Mouse (Mus musculus) hindbrain, embryonic 11.5 days (tissue): ENCODE measurements around the gene Dppa3. TPM values are rescaled to one million over a fixed set of nuclear protein-coding genes. Genes with fewer than 3 reads are reported as not detected.

Experiments used
- ATAC-seq: fragments of 200-750 bp; cut with Nextera tagmentation; 2 replicates; pipeline ENCODE4 v1.8.0; 2017; ENCODE audit warnings: mild to moderate bottlenecking, moderate TSS enrichment, moderate library complexity; ENCODE audit not compliant: low FRiP score
- DNase-seq: peaks from one replicate; pipeline ENCODE4 v3.0.0-alpha.2; 2015; ENCODE audit warnings: low spot score
- H3K27ac ChIP-seq: fragments of 300-500 bp; sonication (generic); 2 replicates; pipeline ENCODE4 v1.5.1; 2014; ENCODE audit warnings: mild to moderate bottlenecking, low read depth, low read length
- H3K27me3 ChIP-seq: fragments of 300-500 bp; sonication (generic); 2 replicates; pipeline ENCODE4 v1.6.1; 2014; ENCODE audit warnings: mild to moderate bottlenecking, low read length, moderate library complexity, mixed read lengths; ENCODE audit not compliant: control insufficient read depth, insufficient read depth
- H3K36me3 ChIP-seq: fragments of 300-500 bp; sonication (generic); 2 replicates; pipeline ENCODE4 v1.6.1; 2014; ENCODE audit warnings: mild to moderate bottlenecking, low read length, moderate library complexity, mixed read lengths; ENCODE audit not compliant: control insufficient read depth, insufficient read depth
- H3K4me1 ChIP-seq: fragments of 300-500 bp; sonication (generic); replicated peaks from 2 replicates; pipeline ENCODE4 v1.6.1; 2014; ENCODE audit warnings: low read length, mixed read lengths; ENCODE audit not compliant: control insufficient read depth, insufficient read depth
- H3K4me2 ChIP-seq: fragments of 300-500 bp; sonication (generic); replicated peaks from 2 replicates; pipeline ENCODE4 v1.6.1; 2014; ENCODE audit warnings: mild to moderate bottlenecking, low read depth, low read length
- H3K4me3 ChIP-seq: fragments of 300-500 bp; sonication (generic); 2 replicates; pipeline ENCODE4 v1.5.1; 2014; ENCODE audit warnings: low read depth, low read length
- H3K9ac ChIP-seq: fragments of 300-500 bp; sonication (generic); 2 replicates; pipeline ENCODE4 v1.6.1; 2014; ENCODE audit warnings: low read depth, low read length
- H3K9me3 ChIP-seq: fragments of 300-500 bp; sonication (generic); 2 replicates; pipeline ENCODE4 v1.6.1; 2016; ENCODE audit warnings: low read length; ENCODE audit not compliant: control insufficient read depth
- WGBS: fragments of 180-500 bp; shearing (Covaris S2); extraction: QIAGEN DNeasy Blood & Tissue Kit; methylation state at CpG from one replicate; pipeline ENCODE4 v1.1.7; 2014; 5-methylcytosine and 5-hydroxymethylcytosine counted together
- polyA plus RNA-seq: library from polyadenylated mRNA; unstranded; fragments of >200 nt; fragmentation: Nextera tagmentation; extraction: Ambion mirVana; gene quantifications from 2 replicates; pipeline ENCODE4 v1.2.1, GENCODE M21; 2014

Dppa3 gene
- polyA plus RNA-seq, 1 experiment from 2014 or later, result not detected

DNA sequence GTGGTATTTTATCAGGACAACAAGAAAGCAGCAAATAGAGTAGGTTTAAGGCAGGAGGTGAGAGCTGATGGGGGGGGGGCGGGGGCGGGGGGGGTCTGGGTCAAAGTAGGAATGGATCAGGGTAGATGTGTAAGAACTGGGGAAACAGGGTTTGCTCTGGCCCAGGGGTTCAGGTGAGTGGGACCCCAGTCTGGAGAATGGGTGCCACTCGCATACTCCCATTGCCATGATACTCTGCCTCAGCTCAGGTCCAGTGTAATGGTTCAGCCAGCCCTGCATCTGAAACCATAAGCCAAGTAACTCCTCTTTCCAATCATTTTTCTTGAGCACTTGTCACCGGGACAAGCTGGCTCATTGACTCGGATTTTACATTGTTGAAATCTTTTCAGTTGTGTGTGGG, 42.6 kb downstream of the Dppa3 start:
- 79% methylated on average over 5 of the region's 5 CpGs for WGBS
- Histone ChIP-seq H3K36me3 (no peaks in the 10 kb centered on the region), H3K9me3 (no peaks in the 10 kb centered on the region), H3K4me3 (no peak overlapping the region), H3K27me3 (no peaks in the 10 kb centered on the region), H3K27ac (no peak overlapping the region), H3K4me1 (no peaks in the 10 kb centered on the region), H3K4me2 (no peak overlapping the region), H3K9ac (no peak overlapping the region)
- DNase-seq, result no peak
- peak; percentile 51 for ATAC-seq

DNA sequence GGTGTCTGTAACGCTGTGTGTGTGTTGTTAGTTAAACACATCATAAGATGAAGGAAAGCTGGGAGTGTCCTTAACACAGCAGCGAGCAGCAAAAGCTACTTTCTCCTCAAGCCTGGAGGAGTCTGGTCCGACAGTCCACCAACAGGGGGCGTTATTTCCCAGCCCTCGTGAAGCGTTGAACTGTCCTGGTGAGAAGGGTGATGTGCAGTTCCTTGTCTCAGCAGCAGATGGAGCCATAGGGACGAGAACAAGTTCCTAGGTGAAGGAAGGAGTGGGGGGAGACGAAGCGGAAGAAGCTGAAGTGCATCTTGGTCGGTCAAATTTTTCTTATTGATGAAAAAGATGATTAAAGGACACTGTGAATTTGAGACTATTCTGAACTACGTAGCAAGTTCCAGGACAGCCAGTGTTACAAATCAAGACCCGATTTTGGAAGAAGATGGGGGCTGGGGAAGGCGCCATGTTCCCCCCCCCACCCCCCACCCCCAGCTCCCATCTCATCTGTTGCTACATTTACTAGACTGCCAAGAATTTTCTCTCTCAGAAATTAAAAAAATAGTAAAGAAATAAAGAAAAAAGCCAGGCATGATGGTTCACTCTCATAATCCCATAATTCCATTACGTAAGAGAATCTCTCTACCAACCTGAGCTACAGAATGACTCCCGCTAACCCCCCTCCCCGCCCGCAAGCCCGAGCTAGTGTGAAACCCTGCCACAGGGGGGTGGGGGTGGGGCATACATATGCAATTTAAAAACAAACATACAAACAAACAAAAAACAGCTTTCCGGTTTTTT, 43.4 kb downstream of the Dppa3 start:
- ATAC-seq (peak; percentile 92), DNase-seq (peak; percentile 99)
- H3K4me3 ChIP-seq, result peak overlapping the region; percentile 38
- 7% methylated on average over 19 of the region's 19 CpGs for WGBS
- no peaks in the 10 kb centered on the region for H3K27me3 ChIP-seq
- H3K9ac ChIP-seq, result peak overlapping the region; percentile 37; the same call in 1 of the 2 replicates
- no peak overlapping the region for H3K27ac ChIP-seq
- no peaks in the 10 kb centered on the region for H3K36me3 ChIP-seq
- H3K4me1 ChIP-seq, result no peaks in the 10 kb centered on the region
- no peaks in the 10 kb centered on the region for H3K9me3 ChIP-seq
- peak overlapping the region; percentile 51 for H3K4me2 ChIP-seq

DNA sequence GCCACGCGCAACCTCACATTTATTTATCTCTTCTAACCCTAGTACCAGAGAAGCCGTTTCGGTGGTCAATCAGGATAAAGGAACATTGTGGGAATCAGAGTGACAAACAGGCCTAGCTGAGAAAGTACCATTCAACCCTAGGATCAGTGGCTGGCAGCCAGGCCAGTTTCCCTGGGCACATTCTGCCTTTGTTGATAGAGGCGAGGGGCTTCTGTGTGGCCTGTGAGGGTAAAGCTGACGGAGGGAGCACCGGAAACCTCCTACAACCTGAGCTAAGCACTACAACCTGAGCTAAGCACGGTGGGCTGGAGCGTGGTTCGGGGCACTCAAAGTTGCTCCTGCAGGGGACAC, 44.0 kb downstream of the Dppa3 start:
- Histone ChIP-seq H3K27ac (no peak overlapping the region), H3K36me3 (no peaks in the 10 kb centered on the region), H3K4me2 (peak overlapping the region; percentile 51), H3K9me3 (no peaks in the 10 kb centered on the region), H3K27me3 (no peaks in the 10 kb centered on the region), H3K4me3 (peak overlapping the region; percentile 38), H3K4me1 (no peaks in the 10 kb centered on the region), H3K9ac (0 out of 2 replicates have a peak overlapping the region, but pooled peaks have one; percentile 0)
- WGBS, result 37% methylated on average over 10 of the region's 10 CpGs
- DNase-seq (peak; percentile 49), ATAC-seq (no peak)

DNA sequence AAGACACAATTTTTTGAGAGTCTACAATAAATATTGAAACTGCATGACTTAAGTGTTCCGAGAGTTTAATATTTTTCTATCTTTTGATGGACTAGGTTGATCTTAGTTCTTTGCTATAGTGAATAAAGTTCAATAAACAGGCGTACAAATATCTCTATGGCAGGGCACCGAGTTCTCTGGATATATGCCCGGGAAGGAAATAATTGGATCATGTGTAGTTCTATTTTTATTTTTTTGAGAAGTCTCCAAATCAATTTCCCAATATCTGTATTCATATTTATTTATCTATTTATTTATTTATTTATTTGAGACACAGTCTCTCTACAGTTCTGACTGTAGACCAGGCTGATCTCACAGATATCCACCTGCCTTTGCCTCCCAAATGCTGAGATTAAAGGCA, 44.6 kb downstream of the Dppa3 start:
- no peaks in the 10 kb centered on the region for H3K4me1 ChIP-seq
- DNase-seq, result no peak
- H3K27ac ChIP-seq, result no peak overlapping the region
- WGBS, result 93% methylated on average over 4 of the region's 4 CpGs
- H3K36me3 ChIP-seq, result no peaks in the 10 kb centered on the region
- no peak overlapping the region for H3K4me3 ChIP-seq
- ATAC-seq, result no peak
- H3K9ac ChIP-seq, result no peak overlapping the region
- no peaks in the 10 kb centered on the region for H3K27me3 ChIP-seq
- no peak overlapping the region for H3K4me2 ChIP-seq
- no peaks in the 10 kb centered on the region for H3K9me3 ChIP-seq

DNA sequence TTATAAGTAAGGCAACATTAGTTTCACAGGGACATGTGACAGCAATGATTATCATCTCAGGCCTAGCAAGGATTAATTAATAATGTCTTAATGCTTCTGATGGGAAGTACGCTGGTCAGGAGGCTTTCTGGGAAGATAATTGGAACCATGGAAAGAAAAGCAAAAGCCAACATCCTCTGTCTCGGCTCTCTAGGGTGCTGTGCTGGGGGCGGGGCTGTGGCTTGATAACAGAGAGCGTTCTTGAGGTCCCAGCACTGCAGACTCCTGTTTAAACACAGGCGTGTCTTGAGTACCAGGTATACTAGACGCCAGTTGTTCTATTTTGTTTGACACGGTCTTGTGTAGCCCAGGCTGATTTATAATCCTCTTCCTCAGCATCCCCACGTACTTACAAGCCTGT, 46.5 kb downstream of the Dppa3 start:
- Histone ChIP-seq H3K4me3 (no peak overlapping the region), H3K27me3 (no peaks in the 10 kb centered on the region), H3K27ac (no peak overlapping the region), H3K4me1 (no peaks in the 10 kb centered on the region), H3K9me3 (no peaks in the 10 kb centered on the region), H3K9ac (no peak overlapping the region), H3K36me3 (no peaks in the 10 kb centered on the region), H3K4me2 (no peak overlapping the region)
- 62% methylated on average over 8 of the region's 8 CpGs for WGBS
- ATAC-seq (no peak), DNase-seq (no peak)

Other genes with a start within 250 kb of the Dppa3 start
- 62.1 and 63.4 TPM in 2 replicates for gene Rimklb, start 127.6 kb upstream of the Dppa3 start, polyA plus RNA-seq
- gene Mfap5, start 120.6 kb upstream of the Dppa3 start, polyA plus RNA-seq, result 1.2 and 1.6 TPM in 2 replicates
- gene Aicda, start 72.6 kb upstream of the Dppa3 start, polyA plus RNA-seq, result 0.11 TPM in 1 of 2 replicates, not detected in the other
- 1.7 and 2.1 TPM in 2 replicates for gene Apobec1, start 24.0 kb upstream of the Dppa3 start, polyA plus RNA-seq
- gene Gdf3, start 16.3 kb upstream of the Dppa3 start, polyA plus RNA-seq, result 0.25 TPM in 1 of 2 replicates, not detected in the other
- 0.07 and 0.32 TPM in 2 replicates for gene Nanog, start 81.1 kb downstream of the Dppa3 start, polyA plus RNA-seq
- gene Slc2a3, start 175.2 kb downstream of the Dppa3 start, polyA plus RNA-seq, result 23.5 and 29.2 TPM in 2 replicates
- 3.0 and 4.0 TPM in 2 replicates for gene Foxj2, start 193.5 kb downstream of the Dppa3 start, polyA plus RNA-seq
- 1.8 and 2.0 TPM in 2 replicates for gene C3ar1, start 229.8 kb downstream of the Dppa3 start, polyA plus RNA-seq
- gene Necap1, start 248.1 kb downstream of the Dppa3 start, polyA plus RNA-seq, result 78.4 and 82.3 TPM in 2 replicates